Mouse (Mus musculus) heart, adult 10 weeks (tissue): Measurements from ENCODE around the gene Olfr837. TPM values are rescaled to one million over a fixed set of nuclear protein-coding genes. Genes with fewer than 3 reads are reported as not detected.

Source experiments
- polyA plus RNA-seq: library from polyadenylated mRNA; stranded (reverse); fragments of 350-450 nt; fragmentation: Illumina TruSeq; extraction: RNeasy Lipid Tissue Mini Kit (QIAGEN cat#74804); gene quantifications from one replicate; pipeline ENCODE4 v1.2.3, GENCODE M21; 2014; ENCODE audit warnings: low read depth, low replicate concordance

Gene Olfr837
- polyA plus RNA-seq, result not detected

DNA sequence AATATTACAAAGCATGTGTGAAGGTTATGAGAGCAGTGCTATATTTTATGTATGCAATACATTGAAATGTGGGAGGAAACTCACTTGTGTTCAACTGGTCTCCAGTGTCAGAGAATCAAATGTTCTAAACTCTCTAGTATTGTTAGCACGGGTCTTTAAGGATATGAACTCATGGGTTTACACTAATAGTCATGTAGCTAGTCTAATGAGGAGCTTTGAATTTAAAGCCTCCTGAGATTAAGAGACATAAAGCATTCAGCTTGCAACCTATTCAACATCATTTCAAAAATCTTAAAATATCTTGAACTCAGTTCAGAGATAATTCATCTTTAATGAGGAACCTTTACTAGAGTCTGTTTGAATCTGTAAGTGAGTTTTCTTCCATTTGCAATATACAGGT, at the start of gene Olfr837:
Gene Olfr837 (plus strand): TSS at position 301 of the 400 bp plus-strand sequence.

GRCm38 (mm10) chr9:19120082-19120481, 16.0 kb upstream of the Olfr837 start, which contains the start of gene Olfr836:
Gene Olfr836, plus strand, starts transcription at chr9:19120382.

GRCm38 (mm10) chr9:19177212-19177611, 41.1 kb downstream of the Olfr837 start, which contains the start of gene Olfr839-ps1:
Gene Olfr839-ps1, minus strand, starts transcription at chr9:19177312.

Other genes with a start within 250 kb of the Olfr837 start
- gene Olfr832, start 199.2 kb upstream of the Olfr837 start, polyA plus RNA-seq, result not detected
- not detected for gene Olfr834, start 148.3 kb upstream of the Olfr837 start, polyA plus RNA-seq
- gene Olfr835, start 103.6 kb upstream of the Olfr837 start, polyA plus RNA-seq, result not detected
- gene Olfr836, start 15.9 kb upstream of the Olfr837 start, polyA plus RNA-seq, result not detected
- not detected for gene Olfr839-ps1, start 41.0 kb downstream of the Olfr837 start, polyA plus RNA-seq
- gene Olfr843, start 115.7 kb downstream of the Olfr837 start, polyA plus RNA-seq, result not detected
- not detected for gene Olfr844, start 180.0 kb downstream of the Olfr837 start, polyA plus RNA-seq
- gene Olfr845, start 200.1 kb downstream of the Olfr837 start, polyA plus RNA-seq, result not detected
- not detected for gene Olfr846, start 227.7 kb downstream of the Olfr837 start, polyA plus RNA-seq
- gene Olfr847, start 242.4 kb downstream of the Olfr837 start, polyA plus RNA-seq, result not detected